Mouse (Mus musculus) adrenal gland, adult 8-10 months (tissue): ENCODE data around the gene Sh2d6. TPM values are rescaled to one million over a fixed set of nuclear protein-coding genes. Genes with fewer than 3 reads are reported as not detected.

Experiments used
- total RNA-seq, 4 experiments: library from RNA; stranded (reverse); gene quantifications; 2 replicates each; pipeline ENCODE4 v1.2.4; 2022

Sh2d6 gene
- total RNA-seq, 4 experiments from 2014 or later, result 0.43 to 0.52 (median 0.47) TPM

Other genes with a start within 250 kb of the Sh2d6 start
- not detected for gene Sftpb, start 217.1 kb downstream of the Sh2d6 start, total RNA-seq
- gene Usp39, start 176.5 kb downstream of the Sh2d6 start, total RNA-seq, result 10 to 100 TPM; 31.1 to 39.0 (median 34.4) TPM
- gene 0610030E20Rik, start 174.4 kb downstream of the Sh2d6 start, total RNA-seq, result 10 to 100 TPM; 23.9 to 36.8 (median 29.1) TPM
- 10 to 100 TPM; 20.0 to 37.7 (median 28.2) TPM for gene Tmem150a, start 166.3 kb downstream of the Sh2d6 start, total RNA-seq
- gene Rnf181, start 154.8 kb downstream of the Sh2d6 start, total RNA-seq, result 100 to 1,000 TPM; 330 to 558 (median 451) TPM
- 10 to 100 TPM; 37.2 to 56.4 (median 40.4) TPM for gene Vamp5, start 141.2 kb downstream of the Sh2d6 start, total RNA-seq
- 100 to 1,000 TPM; 142 to 179 (median 157) TPM for gene Vamp8, start 131.0 kb downstream of the Sh2d6 start, total RNA-seq
- gene Ggcx, start 107.4 kb downstream of the Sh2d6 start, total RNA-seq, result 10 to 100 TPM; 58.6 to 91.3 (median 75.3) TPM
- gene Mat2a, start 82.1 kb downstream of the Sh2d6 start, total RNA-seq, result 100 to 1,000 TPM; 191 to 262 (median 238) TPM
- 100 to 1,000 TPM in 1 of 4 experiments, 10 to 100 TPM in 3; 49.1 to 110 (median 82.0) TPM for gene Capg, start 22.7 kb upstream of the Sh2d6 start, total RNA-seq
- 10 to 100 TPM; 19.9 to 35.5 (median 25.5) TPM for gene Elmod3, start 76.7 kb upstream of the Sh2d6 start, total RNA-seq
- gene Retsat, start 76.8 kb upstream of the Sh2d6 start, total RNA-seq, result 100 to 1,000 TPM; 269 to 371 (median 318) TPM
- gene Tgoln1, start 95.3 kb upstream of the Sh2d6 start, total RNA-seq, result 100 to 1,000 TPM; 238 to 271 (median 258) TPM